Mouse (Mus musculus) spleen, postnatal 36 days (tissue): ENCODE results near the gene U2af1l4.

Source experiments
- DNase-seq, 2 experiments: peaks; one replicate each; pipeline ENCODE4 v3.0.0; 2022; ENCODE audit warnings: low spot score in 2 of 2, mixed read lengths in 1 of 2

The U2af1l4 gene

DNA sequence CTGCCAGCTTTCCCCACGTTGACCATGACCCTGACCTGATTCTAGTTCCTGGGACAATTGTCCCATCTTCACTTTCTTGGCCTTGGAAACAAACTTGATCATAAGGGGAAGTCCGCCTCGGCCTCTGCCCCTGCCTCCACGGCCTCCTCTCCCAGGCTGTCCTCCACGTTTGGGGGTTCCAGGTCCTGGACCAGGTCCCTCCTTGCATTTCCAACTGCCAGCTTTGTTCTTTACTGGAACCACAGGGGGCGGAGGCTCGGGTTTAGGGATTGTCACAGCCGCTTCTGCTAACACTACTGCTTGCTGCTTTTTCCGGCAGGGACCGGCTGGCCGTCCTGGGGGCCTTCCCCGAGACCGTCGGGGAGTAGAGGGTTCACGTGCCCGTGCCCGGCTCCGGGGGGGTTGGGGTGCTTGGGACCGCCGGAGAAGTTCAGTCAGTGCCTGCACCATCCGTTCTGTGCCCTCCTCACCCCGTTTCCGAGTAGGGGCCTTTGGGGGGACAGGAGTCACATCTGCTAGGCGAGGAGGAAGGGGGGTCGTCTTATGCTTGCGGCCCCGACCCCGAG is 23.4 kb downstream of the U2af1l4 start:
- no peak for DNase-seq

DNA sequence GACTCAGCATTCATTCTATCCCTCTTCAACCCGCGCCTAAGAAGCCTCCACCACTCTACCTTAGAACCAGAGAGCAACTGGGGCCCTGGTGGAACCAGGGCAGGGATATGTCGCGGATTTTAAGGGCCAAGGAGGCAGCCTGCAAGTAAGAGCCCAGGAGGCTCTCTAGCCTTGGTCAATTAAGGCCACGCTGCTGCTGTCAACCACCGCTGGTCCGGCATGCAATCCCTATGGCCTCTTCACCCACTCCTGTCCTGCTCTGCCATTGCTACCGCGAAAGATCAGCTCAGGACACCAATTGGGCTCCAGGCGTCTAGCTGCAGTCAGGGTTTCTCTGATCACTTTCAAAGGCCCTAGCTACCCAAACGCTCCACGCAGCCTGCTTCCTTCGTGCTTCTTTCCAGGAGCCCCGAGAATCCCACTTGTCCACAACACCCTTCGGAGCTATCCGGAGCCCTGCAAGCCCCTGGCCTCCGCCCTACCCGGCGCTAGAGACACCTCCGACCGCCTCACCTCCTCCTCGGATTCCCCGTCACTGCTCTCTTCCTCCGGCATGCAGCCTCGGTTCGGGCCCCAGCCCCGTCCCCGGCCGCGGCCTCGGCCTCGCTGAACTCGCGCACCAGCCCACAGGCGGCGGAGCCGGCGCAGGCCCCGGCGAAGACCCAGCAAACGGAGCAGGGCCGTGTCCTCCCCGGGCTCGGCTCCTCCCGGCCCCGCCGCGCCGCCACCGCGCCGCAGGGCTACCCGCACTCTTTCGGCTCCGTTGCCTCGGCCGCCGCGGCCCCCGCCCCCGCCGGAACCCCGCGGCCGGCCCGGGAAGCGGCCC is 25.0 kb downstream of the U2af1l4 start:
- peak; percentile 38 to 53 for DNase-seq

DNA sequence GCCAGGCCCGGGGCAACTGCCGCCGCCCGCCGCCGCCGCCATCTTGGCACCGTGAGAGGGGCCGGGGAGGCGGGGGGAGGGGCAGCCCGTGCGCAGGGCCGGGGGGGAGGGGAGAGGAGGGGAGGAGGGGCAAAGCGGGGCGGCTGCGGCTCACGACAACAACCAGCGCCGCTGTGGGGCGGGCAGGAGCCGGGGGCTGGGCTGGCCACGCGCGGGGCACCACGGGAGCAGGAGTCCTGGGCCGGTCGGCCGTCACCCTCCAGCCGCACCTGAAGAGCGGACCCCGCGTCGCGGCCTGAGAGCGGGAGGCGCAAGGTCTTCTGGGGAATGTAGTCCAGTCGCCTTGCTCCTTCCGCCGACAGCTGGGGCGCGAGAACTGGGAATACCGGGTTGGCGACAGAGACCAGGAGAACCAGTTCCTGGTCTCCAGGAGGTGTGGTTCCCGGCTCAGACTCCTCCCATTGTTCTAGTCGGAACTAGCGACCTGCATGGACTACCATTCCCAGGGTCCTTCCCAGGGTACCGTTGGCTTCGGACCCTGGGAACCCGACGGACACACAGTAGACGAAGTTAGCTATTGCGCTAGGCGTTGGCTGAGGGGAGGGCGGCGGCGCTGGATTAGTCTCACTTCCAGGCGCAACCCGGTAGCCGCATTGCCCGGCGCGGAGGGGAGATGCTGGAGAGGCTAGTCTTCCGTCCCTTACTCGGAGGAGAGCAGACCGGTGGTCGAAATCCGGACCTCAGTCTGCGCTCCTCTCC is 25.8 kb downstream of the U2af1l4 start, which contains the start of gene Kmt2b:
Kmt2b (minus strand) TSS at position 51 of the 759 bp plus-strand sequence.
- DNase-seq: peak; percentile 97 to 98

DNA sequence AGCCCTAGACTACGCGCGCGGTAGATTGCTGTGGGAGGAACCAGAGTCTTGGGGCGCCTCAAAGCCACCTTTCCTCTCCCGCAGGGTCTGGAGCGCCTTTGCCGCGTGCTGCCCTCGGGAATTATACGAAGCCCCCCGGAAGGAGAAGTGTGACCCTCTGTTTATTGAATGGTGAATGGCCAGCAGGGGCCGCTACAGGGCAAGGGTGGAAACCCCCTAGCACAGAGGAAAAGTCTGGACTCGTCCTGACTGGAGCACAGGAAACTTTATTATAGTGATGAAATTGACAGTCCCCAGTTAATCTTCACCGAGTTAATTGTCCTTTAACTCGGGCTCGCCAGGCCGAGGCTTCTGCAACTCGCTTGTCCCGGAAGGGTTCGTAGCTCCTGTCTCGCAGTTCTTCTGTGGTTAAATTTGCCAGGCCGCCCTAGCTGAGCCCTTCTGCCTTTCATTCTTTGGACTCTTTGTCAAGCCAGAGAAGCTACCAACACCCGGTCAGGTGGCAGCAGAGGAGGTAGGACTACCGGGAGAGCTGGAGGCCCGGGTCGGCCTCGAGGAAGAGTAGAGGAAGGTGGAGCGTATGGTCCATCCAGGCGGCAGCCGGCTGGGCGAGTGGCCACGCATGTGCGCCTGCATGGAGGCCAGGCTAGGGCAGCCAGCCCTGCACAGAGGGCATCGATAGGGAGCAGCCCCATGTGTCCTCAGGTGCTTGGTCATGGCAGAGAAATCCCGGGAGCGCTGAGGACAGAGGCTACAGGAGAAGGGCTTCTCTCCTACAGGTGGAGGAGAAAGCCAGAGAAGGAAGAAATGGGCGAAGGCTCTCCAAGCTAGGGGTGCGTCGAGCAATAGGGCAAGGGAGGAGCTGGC is 26.6 kb downstream of the U2af1l4 start:
- peak; percentile 68 to 79 for DNase-seq

DNA sequence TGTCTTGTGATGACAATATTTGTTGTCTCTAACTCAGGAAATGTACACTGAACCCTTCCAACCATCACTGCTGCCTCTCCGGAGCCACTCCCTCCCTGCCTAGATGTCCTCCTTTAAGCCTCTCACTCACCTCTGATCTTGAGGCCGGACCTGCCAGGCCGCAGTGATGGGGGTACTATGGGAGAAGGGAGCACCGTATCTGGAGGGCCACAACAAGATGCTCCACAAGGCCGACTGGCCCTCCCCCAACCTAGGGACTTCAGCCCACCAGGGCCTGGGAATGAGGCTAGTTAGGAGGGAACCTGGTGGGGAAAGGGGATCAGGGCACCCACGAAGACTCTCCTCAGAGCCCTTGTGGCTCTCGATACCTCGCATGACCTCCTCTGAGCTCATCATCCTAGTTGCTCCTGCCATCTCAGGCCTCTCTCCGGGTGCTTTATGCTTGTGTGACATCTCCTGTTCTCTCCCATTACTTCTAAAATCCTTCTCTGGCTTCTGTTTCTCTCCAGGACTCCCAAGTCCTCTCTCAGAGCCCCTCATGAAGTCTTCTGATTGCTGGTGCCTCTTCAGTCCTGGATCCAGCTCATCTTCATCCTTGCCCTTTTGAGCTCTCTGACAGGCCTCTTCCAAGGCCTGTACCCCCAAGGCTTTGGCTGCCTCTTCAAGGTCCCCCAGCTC is 28.0 kb downstream of the U2af1l4 start:
- no peak for DNase-seq

DNA sequence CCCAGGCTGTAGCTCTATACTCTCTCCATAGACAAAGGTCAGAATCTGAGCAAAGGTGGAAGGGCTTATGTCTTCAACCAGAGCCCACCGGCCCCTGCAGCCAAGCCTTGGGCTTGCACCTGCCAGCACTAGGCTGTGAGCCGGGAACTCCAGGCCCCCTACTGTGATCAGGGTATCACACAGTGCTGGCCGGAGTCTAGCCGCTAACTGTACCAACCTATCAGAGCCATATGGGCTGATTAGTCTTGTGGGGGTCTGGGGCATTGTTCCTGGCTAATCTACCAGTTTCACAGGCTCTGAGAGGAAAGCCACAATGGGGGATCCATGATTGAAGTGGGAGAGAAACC is 28.5 kb downstream of the U2af1l4 start:
- DNase-seq: no peak

DNA sequence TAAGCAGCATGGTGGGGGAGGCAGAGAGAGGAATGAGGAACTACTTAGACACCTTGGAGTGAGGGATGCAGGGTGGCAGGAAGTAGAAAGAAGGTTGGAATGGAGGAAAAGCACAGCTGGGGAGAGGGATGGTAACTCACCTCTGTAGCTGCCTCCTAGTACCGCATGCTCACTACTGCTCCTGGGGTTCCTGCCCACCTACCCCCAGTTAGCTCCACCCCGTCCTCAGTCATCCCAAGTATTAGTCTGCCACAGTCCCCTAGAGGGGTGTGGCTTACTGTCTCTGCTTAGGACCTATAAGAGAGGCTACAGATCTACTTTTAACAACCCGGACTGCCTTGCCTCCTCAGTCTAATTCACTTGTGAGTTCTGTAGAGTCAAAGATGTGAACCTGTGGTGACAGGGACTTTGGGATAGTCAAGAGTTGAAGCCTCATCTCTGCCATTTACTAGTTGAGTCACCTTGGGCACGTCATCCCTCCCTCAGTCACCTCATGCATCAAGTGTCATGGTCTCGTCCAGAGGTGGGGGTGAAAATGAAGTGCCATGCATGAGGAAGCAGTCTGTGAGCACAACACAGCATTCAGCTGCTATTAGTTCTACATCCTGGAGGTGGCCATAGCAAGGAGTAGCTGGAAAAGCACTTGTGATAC is 29.8 kb downstream of the U2af1l4 start:
- no peak for DNase-seq

DNA sequence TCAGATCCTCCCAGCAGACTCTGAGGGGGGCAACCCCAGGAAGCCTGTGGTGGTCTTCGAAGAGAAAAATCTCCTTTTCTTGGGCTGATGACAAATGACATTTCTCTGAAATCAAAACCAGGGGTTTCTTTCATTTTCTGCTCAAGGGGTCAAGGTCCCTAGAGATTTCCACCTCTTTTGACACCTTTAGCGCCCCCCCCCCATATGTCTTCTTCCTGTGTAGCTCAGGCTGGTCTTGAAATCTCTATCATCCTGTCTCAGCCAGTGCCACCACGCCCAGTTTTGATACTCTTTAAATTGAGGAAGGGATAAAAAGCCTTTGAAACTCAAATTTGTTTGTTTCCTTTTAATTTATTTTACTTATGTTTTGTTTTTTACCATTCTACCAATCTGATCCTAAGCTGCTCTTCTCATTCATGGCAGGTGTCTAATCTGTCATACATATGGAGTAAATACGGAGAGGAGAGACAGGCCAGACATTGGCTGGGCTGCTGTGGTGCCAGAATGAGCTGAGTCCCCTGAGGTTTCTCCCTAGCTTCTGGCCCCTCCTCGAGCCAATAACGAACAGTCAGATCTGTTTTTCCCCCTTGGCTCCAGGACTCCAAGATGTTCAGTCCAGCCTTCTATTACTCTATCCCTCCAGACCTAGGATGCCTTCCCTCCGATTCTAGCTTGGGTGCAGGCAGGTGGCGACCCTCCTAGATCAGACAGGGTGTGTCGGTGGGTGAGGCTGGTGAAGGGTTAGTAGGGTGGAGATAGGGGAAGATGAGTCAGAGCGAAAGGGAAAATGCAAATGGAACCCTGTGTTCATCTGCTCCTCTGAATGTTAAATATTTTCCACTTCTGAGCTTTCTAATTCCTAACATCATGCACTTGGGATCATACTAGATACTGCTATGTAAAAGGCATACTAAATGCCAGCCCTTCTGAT is 30.7 kb downstream of the U2af1l4 start:
- no peak for DNase-seq

DNA sequence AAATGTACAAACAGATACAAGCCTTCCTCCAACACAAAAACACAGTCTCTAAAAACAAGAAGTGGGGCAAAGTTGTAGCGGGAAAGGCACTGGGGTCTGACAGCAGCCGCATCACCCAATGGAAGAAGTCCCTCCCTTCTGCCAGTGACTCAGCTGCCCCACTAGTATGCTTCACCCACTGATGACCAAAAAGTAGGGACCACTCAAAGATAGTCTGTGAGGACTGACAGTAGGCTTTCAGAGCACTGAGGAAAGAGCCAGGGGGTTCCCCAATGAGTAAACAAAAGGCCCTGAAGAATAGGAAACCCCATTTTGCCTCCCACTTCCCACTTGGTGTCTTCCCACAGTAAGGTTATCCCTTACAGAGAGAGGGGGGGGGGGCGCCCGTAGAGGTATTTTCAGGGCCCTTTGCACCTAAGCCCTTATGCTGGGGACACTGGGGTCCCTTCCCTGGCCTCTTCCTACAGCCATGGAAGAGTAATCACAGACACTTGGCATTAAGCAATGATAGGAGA is 31.5 kb downstream of the U2af1l4 start:
- DNase-seq: no peak

DNA sequence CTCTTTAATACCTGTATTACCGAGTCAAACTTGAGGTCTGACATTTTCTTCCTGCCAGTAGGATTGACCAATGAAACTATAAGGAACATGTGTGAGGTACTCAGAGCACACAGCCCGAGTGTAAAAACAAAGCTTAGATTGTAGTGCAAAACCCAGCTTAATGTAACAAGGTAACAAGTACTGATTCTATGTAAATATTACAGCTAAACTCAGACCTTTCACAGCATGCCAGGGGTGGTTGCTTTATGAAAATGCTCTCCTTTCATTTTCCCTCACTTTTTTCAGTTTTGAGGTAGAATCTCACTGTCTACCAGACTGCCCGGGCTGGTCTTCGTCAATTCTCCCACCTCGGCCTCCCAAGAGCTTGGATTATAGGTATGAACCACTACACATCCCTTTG is 33.0 kb downstream of the U2af1l4 start:
- DNase-seq: no peak

DNA sequence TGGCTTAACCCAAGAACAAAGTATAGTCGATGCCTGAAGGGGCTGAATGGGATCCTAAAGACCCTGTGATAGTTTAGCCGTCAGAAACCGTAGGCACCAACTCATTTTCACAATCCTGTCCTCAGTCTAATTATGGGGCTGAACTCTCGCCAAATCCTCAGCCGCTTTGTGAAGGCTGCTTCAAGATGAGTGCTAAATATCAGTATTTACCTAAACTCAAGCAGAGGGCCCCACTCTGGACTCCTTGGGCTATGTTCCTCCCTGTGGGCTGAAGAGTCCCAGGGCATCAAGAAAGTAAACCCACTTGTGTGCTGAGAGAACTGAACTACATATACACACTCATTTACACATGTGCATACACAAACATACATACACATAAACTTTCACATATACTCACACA is 33.7 kb downstream of the U2af1l4 start:
- no peak for DNase-seq

DNA sequence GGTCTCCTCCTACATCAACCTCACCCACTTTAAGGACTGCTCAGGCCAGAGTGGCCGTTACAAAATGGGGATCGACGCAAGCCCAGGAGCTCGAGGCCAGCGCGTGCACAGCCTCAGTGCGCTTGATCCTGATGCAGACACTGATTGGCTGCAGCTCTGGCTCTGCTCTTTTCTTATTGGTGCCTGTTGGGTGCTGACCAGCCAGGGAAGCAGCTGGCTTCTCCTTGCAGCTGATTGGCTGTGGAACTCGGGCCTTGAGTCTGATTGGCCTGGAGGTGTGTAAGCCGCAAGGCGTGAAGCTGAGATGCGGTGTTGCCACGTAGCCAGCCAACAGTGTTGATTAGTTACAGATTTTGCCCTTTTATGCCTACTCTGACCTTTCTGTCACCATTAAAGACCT is 35.7 kb downstream of the U2af1l4 start, which contains the start of gene Zbtb32:
Zbtb32 (minus strand) TSS at position 124 of the 400 bp plus-strand sequence.
- DNase-seq: no peak

DNA sequence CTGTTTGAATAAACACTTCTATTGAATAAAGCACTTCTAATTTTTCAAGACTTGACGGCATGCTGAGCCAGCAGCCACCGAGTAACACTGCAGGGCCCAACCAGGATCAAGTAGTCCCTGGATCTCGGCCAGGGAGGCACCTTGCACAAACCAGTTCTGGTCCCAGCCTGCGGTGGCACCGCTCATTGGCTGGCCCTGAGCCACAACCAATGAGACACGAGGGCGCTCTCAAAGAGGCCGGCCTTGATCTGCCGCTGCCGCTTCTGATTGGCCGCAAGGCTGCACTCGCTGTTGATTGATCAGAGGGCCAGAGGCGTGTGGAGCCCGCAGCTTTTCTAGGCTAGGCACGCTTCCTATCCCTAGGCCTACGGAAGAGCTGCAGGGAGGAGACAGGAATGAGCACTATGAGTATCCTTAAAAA is 36.8 kb downstream of the U2af1l4 start:
- DNase-seq: peak; percentile 70 to 74

DNA sequence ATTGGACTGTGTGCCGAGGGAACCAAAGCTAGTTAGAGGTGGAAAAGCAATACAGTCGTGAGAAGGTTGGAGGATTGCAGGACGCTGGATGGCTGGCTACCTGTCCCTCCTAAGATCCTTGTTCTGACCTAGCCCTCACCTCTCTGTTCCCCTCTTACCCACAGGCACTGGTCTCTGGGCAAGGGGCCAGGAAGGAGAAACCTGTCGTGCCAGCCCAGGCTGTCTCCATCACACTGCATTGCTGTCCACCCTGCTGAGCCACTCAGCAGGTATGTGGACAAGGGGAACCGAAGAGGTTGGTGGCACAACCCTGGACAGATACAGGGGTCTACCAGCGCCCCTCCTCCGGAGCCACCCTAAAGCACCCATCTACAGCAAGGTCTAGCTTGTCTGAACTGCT is 37.5 kb downstream of the U2af1l4 start:
- DNase-seq: no peak

DNA sequence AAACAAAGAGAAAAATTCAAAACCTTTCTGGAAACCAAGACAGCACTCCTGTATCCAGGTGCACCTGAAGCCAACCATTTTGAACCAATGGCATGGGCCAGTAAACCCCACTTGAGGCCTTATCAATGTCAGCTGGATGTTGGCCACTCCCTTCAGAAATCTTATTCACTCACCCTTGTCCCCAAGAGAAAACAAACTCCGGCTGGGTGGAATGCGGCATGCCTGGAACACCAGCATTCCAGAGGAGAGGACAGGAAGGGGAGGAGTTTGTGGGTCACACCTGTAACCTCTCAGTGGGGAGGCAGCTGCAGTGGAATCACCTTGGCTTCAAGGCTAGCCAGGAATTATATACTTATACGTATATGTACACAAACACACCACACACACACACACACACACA is 39.5 kb downstream of the U2af1l4 start:
- DNase-seq: no peak

DNA sequence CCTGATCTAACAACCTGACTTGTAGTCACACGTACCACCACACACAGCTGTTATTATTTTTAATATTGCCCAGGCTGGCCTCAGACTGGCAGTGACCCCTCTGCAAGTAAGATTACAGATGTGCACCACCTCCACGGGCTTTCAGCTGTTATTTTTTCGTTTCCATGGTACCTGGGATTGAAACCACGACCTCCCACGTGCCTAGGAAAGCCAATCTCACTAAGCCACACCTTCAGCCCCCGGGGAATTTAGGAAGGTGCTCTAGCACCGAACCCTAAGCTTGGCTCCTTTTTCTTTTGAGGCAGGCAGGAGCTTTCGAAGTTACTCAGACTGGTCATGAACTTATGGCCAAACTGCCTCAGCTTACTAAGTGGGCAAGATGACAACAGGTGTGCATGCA is 41.3 kb downstream of the U2af1l4 start:
- no peak for DNase-seq

DNA sequence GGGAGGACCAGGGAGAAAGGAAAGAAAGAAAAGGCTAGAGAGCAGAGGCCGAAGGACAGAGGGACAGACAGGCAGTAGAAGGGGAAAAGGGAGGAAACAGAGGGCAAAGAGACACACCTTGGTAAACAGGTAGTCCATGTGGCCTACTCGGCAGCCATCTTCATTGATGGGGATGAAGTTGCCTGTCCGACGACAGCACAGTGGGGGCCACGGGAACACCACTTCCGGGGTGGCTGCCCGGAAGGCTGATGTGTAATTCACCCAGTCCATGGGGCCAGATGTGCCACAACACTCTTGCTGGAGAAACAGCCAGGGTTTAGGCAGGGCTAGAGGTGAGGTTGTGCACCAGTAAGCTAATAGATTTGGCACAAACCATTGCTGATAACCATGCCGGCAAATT is 41.8 kb downstream of the U2af1l4 start:
- DNase-seq: no peak

DNA sequence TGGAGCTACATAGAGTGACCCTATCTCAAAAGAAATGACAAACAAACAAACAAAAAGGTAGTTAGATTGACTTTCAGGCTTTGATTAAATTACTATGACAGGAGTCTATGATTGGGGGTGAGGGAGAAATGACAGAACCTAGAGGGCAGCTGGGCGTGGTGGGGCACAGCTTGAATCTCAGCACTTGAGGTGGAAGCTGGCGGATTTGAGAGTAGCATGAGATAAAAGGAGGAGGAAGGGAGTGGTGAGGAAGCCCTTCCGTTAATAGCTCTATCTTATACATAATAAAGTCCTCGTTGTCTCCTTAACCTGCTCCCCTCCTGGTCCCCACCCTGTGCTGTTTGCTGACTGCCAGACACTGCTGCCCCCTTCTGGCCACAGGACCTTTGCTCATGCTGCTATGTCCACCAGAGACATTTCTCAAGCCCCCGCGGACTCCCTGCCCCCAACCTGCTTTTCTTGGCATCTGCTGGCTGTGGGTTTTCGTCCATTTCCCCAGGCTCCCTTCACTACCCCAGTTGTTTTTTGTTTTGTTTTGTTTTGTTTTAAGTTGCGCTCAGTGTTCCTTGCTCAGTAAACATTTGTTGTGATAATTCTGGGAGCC is 44.7 kb downstream of the U2af1l4 start:
- DNase-seq: peak; percentile 57 to 64

DNA sequence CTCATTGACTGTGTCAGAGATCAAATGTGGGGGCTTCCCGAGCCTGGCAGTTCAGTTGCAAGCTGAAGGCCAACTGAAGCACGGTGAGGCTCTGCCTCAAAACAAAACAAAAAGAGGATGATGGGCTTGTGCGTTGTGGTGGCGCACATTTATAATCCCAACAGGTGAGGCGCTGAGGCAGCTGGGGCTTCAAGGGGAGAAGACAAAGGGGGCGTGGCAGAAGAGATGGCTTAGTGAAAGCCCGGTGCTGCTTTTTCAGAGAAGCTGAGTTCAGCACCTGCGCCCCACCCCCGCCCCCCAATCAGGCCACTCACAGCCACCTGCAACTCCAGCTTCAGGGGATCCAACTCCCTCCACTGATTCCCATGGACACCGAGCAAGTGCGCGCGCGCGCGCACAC is 45.4 kb downstream of the U2af1l4 start:
- DNase-seq: no peak
